Mouse (Mus musculus) urinary bladder, postnatal 36 days (tissue): ENCODE data around the gene Kcnj9.

ENCODE experiments used
- DNase-seq, 2 experiments: peaks; one replicate each; pipeline ENCODE4 v3.0.0; 2022; ENCODE audit warnings: low spot score in 2 of 2, mixed read lengths in 1 of 2

Kcnj9 gene

DNA sequence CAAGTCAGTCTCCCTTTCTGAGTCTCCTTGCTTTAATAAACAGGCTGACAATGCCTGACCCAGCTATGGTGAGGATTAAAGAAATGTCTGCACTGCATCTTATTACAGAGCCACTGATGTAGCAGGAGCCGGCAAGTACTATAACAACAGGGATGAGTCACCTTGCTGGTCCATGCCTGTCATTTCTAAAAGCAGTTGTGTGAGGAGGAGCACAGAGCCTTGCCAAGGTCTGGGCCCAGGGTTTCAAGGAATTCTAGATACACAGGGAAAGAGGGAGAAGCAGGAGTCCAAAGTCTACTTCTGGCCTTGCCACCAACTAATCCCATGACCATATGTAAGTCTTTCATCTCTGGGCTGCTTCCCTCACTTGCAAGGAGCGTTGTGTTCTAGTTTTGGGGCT lies 36.2 kb downstream of the Kcnj9 start:
- no peak for DNase-seq

DNA sequence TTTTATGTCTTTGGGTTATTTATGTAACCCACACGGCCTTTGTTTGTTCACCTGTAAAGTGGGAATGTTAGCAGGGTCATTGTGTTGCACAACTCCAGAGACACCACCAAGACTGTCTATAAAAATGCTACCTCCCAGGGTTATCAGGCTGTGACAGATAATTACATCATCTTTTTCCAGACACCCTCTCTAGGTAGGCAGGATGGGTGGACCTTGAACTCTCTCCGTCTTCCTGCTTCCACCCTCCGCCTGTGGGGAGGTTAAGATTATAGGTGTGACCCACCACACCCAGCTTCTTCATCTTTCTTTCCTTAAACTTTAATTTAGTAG lies 39.5 kb downstream of the Kcnj9 start:
- DNase-seq: no peak

DNA sequence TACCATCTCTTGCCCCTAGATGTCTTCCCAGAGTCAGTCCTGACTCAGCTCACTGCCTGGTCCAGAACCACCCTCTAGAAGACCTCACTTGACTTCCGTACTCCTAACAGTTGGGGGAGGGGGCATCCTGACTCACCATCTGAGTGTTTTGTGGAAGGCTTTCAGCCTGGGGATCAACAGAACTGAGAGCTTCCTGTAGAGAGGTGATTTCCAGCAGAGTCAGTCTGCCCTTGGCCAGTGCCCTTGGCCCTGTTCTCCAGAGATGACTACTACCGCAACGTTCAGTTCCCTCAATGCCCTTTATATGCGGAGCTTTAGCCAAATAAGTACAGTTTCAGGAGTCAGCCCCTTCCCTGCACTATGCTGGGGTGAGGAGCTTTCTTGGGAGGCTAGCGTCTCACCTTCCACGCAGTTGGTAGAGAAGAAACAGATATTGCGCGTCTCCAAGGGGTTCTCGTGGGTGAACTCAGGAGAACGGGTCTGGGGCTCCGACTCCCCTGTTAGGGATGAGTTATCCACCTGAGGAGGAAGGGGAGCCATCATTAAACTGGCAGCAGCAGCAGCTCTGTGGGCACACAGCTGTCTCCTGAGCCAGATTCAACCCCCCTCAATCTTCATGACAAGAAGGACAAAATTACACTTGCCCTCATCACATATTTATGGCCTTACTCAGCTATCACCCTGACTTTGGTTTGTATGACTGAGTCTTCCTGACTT lies 40.1 kb downstream of the Kcnj9 start:
- no peak for DNase-seq

DNA sequence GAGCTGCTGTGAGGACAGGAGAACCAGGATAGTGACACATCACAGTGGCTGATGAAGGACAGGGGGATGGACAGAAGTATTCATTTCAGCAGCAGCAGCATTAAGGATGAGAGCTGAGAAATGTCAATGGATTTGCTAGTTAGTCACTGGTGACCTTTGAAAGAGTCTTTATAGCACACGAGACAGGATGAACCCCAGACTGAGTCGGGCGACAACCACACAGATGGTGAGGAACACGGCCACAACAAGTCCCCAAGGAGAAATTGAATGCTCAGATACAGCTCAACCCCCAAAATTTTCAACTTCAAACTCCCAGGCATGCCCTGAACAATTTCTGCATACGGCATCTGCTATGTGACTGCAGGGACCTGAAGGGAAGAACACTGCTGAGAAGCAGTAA lies 42.4 kb downstream of the Kcnj9 start:
- DNase-seq: no peak

DNA sequence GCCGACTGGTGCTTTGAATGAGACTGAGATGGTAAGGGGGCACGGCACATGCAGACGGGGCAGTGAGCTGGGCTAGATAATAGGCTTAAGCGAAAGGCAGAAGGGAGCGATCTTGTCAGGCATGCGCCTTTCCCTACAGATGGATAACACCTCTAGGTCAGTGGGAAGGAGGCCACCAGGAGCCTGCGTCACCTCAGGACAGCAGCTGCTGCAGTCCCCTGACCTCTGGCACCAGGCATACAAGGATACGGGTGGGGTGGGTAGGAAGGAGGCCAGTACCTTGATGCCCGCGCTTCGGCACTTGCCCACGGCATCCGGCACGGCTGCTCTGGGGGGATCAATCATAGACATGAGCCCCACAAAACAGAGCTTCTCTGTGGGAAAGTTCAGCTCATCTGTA lies 44.9 kb downstream of the Kcnj9 start:
- no peak for DNase-seq

DNA sequence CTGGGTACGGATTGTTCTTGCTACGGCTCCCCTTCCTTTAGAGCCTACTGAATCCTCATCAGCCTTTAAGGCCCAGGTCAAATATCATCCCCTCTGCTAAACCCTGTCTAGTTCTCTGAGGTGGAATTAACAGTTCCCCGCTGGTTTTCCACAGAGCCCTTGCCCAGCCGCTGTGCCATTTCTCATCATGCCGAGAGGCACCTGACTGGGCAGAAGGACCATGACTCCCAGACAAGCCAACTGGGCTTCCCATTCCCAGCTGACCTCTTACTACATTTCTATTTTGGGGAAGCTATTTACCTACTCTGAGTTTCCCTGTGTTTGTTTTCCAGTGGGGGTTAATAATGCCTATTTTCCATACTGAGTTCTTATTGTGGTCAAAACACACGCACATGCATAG lies 46.0 kb downstream of the Kcnj9 start:
- DNase-seq: no peak

DNA sequence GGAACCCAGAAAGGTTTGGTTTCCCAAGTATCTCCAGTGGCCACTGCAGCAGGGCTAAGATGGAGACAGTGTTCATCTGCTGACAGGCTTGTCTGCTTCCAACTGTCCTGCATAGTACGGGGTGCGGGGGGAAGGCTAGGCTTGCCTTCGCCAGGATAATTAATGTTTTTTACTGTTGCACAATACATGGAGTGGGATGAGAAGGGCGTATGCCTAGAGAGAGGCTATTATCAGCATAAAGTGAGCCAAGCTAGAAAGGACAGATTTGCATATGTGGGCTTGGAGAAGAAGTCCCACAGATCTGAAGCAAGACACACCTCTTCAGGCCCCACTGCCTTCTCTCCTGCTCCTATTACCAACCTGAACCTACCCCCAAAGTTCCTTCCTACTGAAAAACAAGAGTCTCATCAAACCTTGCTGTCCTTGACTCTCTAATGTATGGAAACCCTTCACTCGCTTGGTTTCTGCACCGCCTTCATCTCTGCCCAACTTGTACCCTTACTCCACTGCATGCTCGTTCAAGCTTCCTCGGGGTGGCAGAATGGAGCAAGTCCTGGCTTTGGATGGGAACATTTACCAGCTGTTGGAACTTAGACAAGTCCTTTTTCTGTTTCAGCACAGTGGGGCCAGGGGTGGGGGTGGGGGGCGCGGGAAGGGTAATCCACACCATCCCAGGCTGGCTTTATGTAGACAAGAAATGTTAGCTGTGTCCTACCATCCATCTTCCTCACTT lies 47.4 kb downstream of the Kcnj9 start:
- DNase-seq: peak in 1 of 2 experiments; percentile 48

DNA sequence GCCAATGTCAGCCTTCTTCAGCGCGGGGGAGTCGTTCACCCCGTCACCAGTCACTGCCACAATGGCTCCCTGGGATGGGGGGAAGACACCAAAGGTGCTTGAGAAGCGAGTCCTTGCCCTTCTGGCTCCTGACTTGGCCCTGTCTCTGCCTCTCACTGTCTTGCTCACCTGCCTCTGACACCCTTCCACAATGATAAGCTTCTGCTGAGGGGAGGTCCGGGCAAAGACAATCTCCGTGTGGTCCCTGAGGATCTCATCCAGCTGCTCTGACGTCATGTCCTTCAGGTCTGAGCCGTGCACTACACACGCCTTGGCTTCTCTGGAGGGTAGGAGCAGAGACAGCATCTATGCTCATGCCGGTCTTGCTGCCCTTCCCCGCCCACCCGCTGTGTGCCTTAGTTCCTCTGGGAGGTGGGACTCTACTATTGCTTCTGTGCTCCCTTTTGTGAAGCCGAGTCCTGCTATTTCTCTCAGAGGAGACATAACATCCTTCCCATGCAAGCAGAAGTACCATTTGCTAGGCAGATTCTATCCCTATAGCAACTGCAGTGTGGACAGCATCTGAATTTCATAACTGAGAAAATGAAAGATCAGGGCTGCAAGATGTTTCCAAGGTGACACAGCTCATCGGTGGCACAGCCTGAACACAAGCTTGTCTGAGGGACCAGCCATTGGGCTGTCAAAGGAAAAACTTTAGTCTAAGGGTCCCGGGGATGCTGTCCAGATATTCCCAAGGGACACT lies 49.2 kb downstream of the Kcnj9 start:
- no peak for DNase-seq

DNA sequence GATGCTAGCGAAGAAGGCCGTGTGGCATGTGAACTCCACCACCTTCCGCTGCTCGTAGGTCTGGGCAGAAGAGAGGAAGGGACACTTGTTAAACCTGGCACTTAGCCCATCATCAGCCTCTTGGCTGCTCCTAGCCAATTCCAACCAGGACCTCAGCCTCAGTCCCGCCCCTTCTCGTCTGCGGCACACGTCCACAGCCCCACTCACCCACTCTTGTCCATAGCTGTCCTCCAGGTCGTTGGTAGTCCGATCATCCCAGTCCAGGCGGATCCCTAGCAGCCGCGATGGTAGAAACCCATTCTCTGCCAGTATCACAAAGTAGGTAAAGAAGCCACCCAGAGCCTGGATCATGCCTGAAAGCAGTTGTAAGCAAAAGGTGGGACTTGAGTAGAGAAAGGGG lies 50.8 kb downstream of the Kcnj9 start:
- DNase-seq: no peak

DNA sequence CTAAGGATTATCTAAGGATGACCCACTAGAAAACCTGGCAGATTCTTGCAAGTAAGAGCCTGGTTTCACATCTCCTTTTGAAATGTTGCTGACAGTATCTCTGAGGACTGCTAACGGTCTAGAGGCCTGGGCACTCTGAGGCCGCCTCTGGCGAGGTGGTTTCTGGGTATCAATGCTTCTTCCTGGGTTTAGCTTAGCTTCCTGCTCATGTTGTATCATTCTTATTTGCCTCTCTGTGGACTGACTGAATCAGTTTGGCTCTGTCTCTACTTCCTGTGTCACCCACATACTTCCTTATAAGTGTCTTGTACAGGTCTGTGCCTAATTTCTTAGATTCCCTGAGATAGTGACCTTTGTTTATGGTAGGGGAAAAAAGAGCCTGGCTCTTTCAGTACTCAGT lies 51.9 kb downstream of the Kcnj9 start:
- DNase-seq: no peak

DNA sequence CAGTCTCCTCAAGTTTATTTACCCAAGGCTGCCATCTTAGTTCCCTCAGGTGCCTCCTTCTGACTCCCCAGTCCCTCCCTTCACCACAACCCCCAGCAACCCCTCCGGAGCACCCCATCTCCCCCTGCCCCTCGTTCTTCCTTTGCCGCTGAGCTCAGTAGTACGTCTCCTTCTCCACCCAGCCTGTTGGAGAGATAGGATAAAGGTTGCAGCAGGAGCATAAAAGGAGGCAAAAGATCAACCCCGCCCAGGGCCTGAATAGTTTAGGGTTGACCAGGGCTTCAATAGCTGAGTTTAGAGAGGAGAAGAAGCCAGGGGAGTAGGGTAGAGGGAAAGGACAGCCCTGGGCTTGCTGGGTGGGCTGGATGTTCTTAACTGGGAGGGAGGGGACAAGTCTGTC lies 54.6 kb downstream of the Kcnj9 start:
- DNase-seq: no peak

DNA sequence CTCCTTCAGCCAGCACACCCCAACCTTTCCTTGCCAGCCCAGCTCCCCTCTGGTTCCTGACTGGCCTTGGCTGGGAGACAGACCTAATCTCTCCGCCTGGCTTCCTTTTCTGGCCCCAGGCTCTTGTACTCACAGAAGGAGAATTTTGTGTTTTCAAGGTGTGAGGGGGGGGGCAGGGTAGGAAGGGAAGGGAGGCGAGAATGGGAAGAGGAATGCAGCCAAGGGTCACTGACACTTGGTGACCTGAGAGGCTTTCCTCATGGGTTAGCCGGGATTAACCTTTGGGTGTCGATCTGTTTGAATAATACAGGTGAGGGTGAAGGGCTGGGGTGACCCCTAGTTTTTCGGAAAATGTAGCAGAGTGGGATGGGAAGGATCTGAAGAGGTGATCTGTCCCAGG lies 55.0 kb downstream of the Kcnj9 start:
- DNase-seq: no peak

DNA sequence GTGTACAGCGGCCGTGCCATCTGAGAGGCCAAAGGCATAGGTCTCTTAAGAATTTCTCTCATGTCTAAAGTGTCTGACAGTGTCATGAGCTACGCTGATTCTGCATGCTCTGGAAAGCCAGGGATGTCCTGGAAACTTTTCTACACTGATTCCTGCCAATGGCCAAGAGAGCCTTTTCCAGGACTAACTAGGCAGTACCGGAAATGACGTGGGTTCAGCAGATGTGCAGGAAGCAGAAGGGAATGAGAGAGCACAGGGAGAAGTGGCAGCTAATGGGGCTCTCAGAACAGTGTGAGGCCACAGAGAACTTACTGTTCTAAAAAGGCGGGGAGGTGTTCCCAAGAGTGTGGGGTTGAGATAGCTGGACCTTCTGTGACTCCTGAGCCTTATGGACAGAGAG lies 55.7 kb downstream of the Kcnj9 start:
- no peak for DNase-seq

DNA sequence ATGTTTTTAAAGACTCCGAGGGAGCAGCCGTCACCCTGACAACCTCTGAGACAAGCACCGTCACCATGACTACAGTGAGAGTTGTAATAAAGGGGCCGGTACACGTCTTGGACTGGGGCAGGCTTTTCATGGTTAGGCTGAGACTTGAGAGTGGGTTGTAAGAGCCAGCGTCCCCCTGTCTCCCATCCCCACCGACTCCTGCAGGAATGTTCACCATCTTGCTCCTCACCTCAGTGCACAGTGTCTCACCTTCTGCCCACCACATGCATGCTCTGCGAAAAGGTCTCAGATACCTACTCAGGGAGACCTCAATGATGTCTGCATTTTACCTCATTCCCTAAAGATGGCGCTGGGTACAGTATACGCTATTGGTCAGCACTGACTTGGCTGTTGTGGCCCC lies 57.4 kb downstream of the Kcnj9 start:
- DNase-seq: no peak

DNA sequence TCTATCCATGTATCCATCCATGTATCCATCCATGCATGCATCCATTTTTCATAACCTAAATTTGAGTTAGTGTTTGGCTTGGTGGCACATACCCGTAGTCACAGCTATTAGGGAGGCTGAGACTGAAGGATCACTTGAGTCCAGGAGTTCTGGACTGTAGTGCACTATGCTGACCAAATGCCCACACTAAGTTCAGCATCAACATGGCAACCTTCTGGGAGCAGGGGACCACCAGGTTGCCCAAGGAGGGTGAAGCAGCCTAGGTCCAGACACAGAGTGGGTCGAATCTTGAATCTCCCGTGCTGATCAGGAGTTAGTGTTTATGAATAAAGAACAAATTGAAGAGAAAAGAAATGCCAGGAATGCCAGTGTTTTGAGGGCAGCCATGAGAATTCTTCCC lies 57.9 kb downstream of the Kcnj9 start:
- no peak for DNase-seq
